Mouse (Mus musculus) kidney, postnatal 14 days (tissue): Measurements from ENCODE around the gene Slc44a2.
"Not testable (repeated sequence)": the region's sequence is repeated elsewhere in the genome, so short reads cannot be mapped to it uniquely, and the experiment has no call there.

ENCODE experiments used
- DNase-seq: peaks from one replicate; pipeline ENCODE4 v3.0.0; 2022; ENCODE audit warnings: mixed read lengths

Gene Slc44a2

DNA sequence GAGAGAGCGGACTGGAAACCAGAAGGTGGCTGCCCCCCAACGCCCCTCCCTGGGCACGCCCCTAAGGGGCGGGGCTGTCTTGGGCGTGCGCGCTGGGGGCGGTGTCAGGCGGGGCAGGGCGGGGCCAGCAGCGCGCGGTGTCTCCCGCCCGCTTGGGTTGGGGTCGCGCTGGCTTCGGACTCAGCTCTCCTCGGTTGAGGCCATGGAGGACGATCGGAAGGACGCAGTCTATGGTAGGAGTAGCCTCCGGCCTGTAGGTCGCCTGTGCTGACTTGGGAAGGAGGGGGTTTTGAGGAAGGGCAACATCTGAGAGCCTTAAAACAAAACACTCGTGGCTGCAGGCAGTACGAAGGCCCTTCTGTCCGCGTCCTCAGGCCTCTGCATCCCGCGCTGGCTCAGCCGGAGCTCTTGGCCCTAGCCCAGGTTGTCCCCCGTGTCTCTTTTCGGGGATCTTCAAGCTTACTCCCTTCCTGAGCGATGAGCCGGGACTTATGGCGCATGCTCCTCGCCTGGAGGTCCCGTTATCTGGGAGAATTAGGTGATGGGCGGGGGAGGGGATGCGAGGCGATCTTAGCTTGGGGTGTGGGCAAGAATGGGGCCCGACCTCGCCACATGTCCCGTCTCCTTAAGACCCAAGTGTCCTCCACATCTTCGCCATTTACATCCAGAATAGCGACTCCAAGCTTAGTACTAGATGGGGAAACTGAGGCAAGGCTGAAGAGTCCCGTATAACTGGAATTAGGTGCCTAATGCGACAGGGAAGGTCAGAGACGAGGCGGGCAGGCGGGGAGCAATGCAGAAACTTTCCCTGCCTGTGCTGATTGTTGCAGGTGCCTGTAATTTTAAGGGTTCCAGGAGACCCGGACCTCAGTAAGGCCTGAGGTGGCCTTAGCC, at the start of gene Slc44a2:
Gene Slc44a2 (plus strand): TSS at position 80 of the 894 bp plus-strand sequence.
- DNase-seq, result peak; percentile 91

DNA sequence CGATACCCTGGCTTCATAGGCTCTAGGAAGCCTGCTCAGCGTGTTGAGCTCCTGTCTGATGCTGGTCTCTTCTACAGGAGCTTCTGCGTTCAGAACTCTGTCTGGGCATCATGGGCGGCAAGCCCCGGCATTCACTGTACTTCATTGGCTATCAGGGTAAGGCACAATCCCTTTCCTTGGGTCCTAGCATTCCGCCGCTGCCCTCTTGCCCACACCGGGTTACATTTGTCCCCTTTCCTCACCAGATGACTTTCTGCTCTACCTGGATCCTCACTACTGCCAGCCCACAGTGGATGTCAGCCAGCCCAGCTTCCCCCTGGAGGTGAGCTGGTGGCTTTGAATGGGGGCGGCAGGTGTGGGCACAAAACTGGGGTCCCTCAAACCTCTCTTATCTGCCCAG, 48.1 kb upstream of the Slc44a2 start:
- no peak for DNase-seq

DNA sequence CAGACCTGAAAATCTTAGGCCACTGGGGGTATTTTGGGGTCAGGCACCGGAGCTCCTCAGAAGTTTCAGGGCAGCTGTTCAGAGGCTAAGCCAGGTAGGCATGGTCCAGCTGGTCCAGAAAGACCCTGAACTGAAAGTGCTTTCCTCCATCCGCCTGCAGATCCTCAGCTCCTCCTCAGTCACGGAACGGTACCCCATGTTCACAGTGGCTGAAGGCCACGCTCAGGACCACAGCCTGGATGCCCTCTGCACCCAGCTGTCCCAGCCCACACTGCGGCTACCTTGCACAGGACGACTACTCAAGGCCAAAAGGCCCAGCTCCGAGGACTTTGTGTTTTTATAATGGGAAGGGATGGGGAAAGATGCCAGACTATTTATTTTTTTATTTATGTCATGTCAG, 47.4 kb upstream of the Slc44a2 start:
- DNase-seq, result no peak

DNA sequence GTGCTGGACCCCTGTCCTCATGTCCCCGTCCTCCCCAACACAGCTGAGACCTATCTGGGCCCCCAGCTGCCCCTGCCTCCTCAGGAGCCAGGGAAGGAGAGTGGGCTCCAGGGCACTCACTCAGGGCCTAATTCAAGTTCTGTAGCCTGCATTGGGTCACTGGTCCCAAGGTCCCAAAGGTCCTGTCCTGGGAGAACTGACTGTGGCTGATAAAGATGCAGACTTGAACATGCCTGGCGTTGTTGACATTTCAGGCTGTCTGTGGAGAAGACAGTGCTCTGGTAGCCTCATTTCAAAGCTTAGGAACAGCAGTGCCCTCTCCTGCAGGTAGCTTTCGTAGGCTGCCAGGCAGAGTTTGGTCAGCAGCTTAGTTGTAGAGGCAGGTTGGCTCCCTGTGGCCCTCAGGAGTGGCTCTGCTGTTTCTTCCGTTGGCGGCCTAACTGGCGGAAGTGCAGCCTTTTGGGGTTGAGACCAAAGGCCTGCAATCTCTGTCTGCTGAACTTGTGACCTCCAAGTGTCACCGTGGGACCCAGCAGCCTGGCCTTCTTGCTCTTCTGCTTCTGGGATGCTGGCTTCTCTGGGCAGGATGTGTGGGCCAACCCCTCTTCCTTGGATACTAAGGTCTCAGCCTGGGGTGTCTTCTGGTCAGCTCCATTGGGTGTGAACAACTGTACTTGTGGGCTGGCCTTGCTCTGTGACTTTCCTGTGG, 46.8 kb upstream of the Slc44a2 start:
- DNase-seq, result no peak

DNA sequence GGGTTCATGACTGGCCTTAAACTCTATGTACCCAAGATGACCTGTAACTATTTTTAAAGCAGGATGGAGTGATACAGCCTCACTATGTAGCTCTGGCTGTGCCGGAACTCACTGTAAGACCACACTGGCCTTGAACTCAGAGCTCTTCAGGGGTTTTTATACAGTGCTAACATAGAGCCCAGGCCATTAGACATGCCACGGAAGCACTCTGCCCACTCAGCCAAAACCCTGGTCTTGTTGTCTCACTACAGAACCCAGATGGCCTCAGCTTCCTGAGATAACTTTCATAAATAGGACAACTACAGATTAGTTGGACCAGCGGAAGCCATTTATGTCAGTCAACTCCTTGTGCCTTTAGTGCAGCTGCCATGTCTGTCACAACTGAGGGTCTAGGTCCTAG, 46.2 kb upstream of the Slc44a2 start:
- no peak for DNase-seq

DNA sequence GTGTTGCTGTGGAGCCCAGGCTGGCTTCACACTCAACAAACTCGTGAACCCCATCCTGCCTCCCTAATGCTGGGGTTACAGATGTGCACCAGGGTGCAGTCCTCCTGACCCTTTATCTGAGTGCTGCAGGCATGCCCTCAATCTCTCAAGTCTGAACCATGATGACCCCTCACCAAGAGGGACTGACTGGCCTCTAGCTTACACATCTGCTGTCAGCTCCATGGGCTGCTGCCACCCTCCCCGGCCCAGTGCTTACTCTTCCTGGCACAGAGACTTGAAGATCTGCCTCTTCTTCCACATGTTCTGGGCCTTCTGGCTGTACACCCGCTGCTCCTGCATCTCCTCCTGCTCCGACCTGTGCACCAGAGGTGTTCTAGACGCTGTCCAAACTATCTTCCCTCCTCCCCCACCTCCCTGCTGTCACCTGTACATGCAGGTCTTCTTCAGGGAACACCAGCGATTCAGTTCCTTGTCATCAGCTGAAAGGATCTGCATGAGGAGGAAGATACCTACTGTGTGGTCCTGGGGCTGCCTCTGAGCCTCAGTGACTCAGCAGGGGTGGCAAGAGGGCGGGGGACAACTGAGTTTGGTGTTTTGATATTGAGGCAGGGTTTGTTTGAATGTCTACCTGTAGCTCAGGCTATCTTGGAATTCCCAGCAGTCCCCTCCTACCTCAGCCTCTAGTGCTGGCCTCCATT, 45.3 kb upstream of the Slc44a2 start:
- DNase-seq, result no peak

DNA sequence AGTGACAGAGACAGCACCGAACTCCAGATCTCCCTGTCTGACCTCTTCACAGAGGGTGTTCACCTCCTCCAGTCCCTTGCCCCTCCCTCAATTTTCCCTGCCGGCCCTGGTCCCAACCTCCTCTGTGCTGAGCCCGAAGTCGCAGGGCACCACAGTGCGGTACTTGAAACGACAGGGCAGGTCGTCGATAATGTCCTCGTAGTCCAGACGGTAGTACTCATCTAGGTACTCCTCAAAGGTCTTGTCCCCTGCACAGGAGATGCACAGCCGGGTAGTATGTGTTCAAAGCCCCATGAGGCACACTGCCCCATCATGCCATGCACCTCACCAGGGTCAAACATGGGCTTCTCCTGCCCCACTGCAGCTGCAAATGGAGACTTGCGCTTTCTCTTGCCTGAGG, 44.8 kb upstream of the Slc44a2 start:
- DNase-seq, result no peak

DNA sequence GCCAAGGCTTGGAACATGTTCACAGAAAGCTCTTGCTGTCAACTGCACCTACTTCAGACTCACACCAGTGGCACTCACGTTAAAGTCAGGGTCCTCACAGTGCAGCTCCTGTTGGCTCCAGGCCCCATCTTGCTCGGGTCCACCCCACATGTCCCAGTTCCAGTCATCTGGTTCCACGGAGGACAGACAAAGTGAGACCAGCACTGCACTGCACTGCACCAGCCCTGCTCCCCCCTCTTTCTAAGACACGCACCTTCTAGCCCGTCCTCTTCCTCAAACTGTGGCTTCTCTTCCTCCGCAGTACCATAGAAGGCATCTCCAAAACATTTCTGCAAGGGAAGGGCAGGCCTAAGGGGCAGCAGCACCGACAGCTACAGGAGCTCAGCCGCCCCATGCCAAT, 44.2 kb upstream of the Slc44a2 start:
- no peak for DNase-seq

DNA sequence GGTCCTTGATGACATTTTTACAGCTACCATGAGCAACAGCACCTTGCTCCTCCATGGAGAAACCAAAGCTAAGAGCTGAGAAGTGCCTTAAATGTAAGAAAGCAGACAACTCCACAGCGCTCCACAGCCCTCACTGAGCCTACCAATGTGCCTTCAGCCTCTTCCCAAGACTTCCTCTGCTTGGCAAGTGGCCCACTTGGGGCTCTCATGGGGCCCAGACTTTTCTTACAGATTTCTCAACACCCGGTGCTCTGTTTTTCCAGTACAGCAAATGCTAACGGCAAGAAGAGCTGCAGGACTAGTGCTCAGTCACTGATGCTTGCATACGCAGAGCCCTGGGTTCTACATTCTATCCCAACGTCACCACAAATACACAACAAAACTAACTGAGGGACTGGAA, 42.7 kb upstream of the Slc44a2 start:
- DNase-seq, result no peak

DNA sequence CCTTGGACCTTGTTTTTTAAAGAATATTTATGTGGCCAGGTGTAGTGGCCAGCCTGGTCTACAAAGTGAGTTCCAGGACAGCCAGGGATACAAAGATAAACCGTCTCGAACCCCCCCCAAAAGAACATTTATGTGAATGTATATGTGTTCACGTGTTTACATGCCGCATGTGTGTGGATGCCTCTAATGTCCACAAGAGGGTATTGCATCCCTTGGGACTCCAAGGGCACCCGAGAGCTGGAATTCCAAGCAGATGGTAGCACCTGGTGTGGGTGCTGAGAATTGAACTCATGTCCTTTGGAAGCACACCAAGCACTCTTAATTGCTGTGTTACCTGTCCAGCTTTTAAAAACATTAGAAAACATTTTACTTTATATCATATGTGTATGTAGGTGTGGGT, 36.9 kb upstream of the Slc44a2 start:
- DNase-seq, result no peak

DNA sequence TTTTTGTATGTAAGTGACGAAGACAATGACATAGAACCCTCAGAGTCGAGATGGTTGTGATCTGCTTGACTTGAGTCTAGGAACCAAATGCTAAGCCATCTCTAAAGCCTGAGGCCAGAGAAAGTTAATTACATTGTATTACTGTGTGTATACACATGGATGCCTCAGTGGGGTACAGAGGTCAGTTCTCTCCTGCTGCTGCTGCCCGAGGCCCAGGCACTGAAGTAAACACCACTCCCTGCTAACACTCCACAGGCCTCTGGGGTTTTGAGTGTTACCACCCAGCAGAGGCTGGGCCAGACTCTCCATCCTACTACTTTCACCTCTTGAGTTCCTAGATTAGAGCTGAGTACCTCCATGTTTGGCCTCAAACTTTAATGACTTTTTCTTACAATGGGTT, 36.5 kb upstream of the Slc44a2 start:
- peak; percentile 48 for DNase-seq

DNA sequence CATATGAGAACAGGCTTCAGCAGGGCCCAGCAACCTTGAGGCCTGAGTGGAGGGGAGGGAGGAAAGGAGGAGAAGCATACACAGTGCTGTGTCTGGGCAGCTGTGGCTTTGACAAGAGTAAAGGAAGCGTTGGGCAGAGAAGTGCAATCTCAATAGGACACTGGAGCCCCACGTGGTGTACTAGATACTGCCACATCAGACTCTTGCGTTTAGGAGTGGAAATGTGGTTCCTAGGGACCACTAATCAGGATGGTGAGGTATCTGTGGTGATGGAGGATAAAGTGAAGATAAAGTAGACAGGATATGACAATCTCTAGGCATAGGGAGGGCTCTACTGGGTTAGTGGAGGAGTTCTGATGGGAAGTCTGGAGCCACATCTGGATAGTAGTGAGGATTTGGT, 33.7 kb upstream of the Slc44a2 start:
- DNase-seq, result no peak

DNA sequence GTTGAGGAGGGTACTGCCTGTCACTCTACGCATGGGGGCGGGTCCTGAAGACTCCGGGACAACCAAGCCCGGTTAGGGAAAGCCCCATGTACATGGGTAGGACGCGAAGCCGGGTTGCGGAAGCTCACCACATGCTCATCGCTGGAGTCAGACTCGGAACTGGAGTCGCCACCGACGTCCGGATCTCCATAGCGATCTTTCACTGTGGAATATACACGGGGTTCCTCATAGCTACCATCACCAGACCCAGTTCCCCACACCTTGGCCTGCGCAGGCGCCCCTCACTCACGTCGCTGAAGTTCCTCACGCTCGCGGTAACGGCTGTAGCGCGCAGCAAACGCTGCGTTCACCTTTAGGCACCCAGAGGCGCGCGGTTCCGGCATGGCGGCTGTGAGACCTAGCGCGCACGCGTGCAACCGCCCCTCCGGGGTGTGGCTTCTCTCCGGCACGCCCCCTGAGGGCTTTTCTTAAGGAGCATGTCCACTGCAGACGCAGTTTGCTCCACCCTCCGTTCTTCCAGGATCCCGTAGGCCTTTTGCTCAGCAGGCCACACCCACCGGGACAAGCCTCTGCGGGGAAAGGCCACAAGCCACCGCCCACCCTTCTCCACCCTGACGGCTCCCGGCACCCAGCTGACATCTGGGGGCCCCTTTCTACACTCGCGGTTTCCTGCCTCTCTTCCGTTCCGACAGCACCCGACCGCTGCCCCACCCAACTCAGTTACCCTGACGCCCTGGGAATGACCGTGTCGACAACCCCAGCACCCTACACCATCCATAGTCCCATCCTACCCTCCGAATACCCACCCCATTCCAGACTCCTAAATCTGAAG, 32.7 kb upstream of the Slc44a2 start, which contains the start of gene Kri1:
Gene Kri1 (minus strand): TSS at position 399 of the 832 bp plus-strand sequence.
- DNase-seq, result peak; percentile 99

DNA sequence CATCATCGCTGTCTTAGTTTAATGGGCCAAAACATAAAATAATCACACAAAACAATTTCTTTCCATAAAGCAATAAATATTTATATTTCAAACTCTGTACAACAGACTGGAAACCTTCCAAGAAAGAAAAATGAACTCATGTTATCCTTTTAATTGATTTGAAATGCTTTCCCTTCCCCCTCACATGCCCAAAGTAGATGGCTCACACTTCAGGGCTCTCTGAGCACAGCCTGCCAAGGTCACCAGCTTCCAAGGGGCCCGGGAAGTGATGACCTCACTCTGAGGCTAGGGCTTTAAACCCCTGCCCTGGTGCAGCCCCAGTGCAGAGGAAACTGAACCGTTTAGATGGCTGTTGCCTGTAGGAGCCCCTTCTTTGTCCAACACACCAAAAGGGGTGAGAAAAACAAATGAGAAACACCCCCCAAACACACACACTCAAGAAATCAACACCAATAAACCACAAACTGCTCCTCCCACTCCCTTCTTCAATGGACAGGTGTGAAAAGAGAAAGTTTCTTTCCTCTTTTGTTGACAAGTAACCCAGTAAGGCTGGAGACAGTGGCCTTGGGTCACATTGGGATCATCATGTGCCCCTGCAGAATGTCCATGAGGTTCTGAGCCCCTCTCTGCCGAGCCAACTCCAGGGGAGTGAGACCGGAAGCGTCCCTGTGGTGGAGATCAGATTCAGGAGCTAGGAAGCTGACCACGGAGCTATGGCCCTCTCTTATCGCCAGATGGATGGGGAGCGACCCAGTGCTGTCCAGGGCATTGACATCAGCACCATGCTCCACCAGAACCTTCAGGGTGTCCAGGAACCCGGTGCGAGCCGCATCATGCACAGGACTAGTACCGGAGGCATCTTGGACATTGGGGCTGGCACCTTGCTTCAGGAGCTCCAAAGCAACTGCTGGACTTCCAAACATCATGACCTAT, 31.8 kb upstream of the Slc44a2 start:
- no peak for DNase-seq

DNA sequence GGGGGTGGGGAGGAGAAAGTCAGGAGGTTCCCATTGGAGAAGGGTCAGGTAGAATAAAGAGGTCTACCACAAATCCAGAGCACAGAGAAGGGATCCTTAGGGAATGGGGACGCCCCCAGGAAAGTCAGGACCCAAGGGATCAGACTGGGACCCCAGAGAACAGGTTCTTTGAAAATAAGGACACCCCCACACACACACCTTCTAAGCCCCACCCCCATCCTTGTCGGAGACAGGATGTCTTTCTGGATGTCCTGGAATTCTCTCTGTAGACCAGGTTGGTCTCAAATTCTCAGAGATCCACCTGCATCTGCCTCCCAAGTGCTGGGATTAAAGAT, 31.2 kb upstream of the Slc44a2 start:
- no peak for DNase-seq

DNA sequence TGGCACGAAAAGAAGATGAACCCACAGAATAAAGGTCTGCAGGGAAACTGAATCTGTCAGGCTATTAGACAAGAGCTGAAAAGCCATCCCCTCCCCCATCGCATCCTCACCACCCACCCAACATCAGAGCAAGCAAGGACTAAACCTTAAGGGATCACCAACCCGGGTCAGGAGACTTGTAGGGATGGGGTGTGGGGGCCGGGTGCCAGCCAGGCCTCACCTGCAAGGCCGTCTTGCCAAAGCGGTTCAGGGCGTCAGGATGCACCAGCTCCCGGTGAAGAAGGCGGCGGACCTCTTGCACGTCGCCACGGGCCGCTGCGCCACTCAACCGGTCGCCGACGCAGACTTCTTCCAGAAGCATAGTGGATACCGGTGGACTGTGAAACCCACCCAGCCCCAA, 29.9 kb upstream of the Slc44a2 start:
- no peak for DNase-seq

DNA sequence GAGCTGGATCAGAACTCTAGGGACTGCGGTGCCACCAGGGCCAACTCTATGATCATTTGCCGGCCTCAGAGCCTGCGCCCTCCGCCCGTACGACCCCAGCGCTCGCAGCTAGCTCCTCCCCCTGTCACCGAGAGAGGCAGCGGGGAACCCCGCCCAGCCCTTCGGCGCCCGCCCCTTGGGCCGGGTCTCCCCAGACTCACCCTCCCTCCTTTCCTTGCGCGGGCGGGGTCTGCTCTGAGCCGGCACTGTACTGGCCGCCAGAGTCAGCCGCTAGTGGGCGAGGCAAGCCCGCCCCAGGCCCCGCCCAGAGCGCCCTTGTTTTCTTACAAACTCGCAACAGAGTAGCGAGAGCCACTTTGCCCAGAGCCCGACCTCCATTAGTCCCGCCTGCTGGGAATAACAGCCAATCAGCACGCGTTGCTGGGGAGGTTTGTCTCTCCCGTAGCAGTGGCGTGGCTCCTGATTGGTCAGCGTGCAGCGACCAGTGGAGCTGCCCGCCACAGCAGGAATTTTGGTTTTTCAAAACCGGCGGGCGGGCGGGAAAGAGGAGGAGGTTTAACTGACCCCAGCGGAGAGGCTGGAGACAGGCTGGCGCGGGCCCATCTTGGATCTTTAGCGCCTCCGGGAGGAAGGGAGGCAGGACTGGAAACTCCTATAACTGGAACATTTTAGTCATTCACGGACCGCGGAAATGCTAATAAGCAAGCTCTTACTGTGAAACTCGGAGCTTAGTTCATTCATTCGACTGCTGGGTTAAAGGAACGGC, 29.3 kb upstream of the Slc44a2 start, which contains the start of gene Cdkn2d:
Gene Cdkn2d (minus strand): TSS at position 386 of the 766 bp plus-strand sequence.
- DNase-seq, result peak; percentile 100

DNA sequence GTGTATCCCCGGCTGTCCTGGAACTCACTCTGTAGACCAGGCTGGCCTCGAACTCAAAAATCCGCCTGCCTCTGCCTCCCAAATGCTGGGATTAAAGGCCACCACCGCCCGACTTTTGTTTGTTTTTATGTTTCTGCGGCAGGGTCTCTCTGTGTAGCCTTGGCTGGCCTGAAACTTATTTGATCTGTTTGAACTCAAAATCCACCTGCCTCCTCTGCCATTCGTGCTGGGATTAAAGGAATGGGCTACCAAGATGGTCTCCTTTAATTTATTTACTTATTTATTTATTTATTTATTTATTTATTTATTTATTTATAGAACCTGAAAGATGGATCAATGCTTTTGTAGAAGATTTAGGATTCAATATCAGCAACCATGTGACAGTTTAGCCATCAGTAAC, 28.6 kb upstream of the Slc44a2 start:
- DNase-seq, result not testable (repeated sequence)

DNA sequence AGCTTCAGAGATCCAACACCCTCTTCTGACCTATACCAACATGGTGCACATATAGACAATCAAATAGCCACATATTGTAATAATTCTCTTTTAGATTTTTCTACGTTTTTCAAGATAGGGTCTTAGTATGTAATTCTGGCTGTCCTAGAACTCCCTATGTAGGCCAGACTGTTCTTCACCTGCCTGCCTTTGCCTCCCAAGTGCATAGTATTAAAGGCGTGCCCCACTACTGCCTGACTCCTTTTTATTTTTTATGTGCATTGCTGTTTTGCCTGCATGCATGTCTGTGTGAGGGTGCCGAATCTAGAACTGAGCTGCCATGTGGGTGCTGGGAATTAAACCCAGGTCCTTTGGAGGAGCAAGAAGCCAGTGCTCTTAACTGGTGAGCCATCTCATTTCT, 28.2 kb upstream of the Slc44a2 start:
- DNase-seq, result no peak

DNA sequence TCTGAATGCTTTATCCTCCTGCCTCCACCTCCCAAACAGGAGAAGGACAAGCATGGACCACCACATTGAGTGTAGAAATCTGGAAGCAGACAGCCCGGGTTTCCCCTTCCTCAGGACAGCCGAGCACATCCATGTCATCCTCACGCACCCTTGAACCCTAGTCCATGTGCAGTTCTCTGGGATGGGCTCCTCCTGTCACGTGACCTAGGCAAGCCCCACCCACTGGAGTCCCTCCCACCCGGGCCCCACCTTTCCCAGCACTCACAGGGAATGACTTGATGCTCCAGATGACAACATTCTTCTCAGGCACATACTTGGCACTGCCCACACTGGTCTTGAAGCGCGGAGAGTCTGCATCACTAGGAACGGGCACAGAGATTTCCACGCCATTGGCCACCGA, 21.5 kb upstream of the Slc44a2 start:
- no peak for DNase-seq

DNA sequence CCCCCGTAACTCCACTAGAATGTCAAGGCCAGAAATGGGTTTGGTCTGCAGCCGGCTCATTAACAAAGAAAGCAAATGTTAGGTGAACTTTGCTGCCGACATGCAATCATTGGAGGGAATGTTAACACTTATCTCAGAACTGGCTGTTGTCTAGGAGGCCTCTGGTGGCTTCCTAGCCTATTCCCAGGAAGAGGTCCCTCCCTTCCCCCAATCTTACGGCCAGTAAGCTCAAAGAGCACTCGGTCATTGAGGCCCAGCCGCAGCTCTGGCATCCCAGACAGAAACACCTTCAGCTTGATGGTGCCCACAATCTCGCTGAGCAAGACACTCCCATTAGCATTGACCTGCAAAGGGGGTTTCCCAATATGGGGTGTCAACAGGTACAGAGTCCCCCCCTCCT, 15.4 kb upstream of the Slc44a2 start:
- DNase-seq, result no peak
